Mouse (Mus musculus) liver, postnatal 0 days (tissue): ENCODE results near the gene Ptrhd1.

Experiments used
- CTCF ChIP-seq: sonication (generic); IDR thresholded peaks from 2 replicates; pipeline ENCODE4 v1.5.1; 2016; ENCODE audit warnings: antibody characterized with exemption, low read depth
- EP300 ChIP-seq: IDR thresholded peaks from 2 replicates; pipeline ENCODE4 v1.6.1; 2016; ENCODE audit warnings: antibody characterized with exemption, low read depth, mild to moderate bottlenecking

DNA sequence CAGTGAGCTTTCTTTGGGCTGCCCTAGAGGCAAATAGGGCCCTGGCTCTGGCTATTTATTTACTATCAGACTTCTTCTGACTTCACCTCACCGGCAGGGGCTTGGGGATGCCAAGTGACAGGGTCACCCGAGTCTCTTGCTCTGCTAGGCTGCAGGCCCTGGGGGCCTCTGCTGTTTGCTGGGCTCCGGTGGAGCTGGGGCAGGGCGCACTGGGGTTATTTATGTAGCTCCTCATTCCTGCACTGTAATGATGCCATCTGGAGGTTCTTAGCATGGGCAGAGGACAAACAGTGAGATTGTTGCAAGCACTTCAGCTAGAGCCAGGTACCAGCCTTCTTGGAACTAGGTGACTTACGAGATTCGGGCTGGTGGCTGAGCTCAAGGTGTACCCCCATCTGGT lies 41.3 kb upstream of the Ptrhd1 start:
- no peak for TF ChIP-seq CTCF
- no peak for TF ChIP-seq EP300
